Mouse (Mus musculus): ENCODE results near the gene Spast.

Spast gene

DNA sequence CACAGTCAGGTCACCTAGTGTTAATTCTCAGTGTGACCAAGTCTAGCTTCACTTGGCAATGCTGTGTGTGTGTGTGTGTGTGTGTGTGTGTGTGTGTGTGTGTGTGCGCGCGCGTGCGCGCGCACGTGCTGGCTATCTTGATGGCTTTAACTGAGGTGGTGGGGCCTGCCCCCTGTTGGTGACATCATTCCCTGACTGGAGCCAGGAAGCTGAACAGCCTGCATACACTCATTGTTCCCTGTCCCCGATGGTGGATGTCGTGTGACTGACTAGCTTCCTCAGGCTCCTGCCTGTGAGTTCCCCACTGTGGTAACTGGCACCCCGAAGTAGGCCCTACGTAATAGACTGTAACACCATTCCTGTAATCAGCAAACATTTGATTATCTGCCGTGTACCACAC lies 92.7 kb downstream of the Spast start:
- DNase-seq, result no peak

DNA sequence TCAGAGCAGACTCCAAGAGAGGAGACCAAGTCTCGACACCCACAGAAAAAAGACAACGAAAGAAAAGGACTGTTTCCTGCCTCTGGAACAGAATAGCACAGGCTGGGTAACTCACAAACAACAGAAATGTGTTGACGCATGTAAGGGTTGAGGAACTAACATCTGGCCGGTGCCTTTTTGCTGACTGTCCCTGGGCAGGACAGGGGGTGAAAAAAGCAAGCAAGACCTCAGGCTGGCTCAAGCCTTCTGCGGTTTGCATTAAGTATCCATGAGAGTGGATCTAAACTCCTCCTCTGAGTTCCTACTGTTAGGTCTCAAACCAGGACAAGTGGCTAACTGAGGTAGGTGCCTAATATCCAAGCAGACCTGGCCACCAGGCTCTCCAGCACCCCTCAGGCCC lies 93.8 kb downstream of the Spast start:
- no peak for DNase-seq

DNA sequence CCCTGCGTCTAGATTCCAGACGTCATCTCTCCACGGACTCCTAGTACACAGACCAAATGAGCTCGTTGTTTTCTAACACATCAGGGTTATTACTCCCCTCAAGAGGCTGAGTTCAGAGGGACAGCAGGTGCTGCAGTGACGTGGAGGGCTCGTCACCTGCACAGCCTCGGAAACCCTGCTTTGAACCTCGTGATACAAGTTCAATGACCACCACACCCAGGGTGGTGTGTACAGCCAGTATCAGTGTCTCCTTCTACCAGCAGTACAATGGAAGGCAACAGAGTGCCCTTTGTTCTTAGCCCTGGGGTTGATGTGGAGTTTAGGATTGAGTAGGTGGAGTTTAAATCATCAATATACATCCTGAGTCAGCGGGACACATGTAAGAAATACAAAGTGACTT lies 99.0 kb downstream of the Spast start:
- no peak for DNase-seq

DNA sequence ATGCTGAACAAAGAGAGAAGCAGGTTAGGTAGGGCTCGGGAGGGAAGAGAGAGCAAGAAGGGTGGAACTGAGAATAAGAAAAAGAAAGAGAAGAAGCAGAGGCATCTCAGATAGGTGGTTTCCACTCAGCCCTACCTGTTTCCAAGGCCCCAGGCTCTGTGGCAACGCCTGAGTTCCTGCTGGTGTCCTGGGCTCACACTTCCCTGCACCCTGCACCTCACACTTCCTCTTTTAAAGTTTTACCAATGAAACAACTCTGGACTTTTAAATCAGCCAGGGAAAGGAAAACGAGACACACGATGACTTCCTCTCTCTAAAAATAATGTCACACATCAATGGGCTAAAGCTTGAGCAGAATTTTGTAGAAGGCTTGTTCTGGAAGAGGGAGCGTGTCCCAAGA lies 101.7 kb downstream of the Spast start:
- DNase-seq, result no peak

Measured in kidney, adult 18-20 months (tissue).